Mouse (Mus musculus): Measurements from ENCODE around the gene Supt6. TPM values are rescaled to one million over a fixed set of nuclear protein-coding genes. Genes with fewer than 3 reads are reported as not detected.
A peak's percentile ranks its signal among the peaks of the same experiment; 100 is the strongest.

The Supt6 gene
- polyA plus RNA-seq, 1 experiment from 2014 or later = 29.9 TPM

GRCm38 (mm10) chr11:78161968-78162367 lies 83.8 kb downstream of the Supt6 start:
- peaks cover 59% of the 10 kb centered on the region for H3K4me1 ChIP-seq (replicated peaks)
- peak overlapping the region; percentile 100 for H3K9ac ChIP-seq
- H3K36me3 ChIP-seq = peaks cover 53% of the 10 kb centered on the region
- no peaks in the 10 kb centered on the region for H3K27me3 ChIP-seq
- peak overlapping the region; percentile 99 for H3K27ac ChIP-seq
- peak overlapping the region; percentile 91 for H3K4me2 ChIP-seq
- peak overlapping the region; percentile 98 for H3K4me3 ChIP-seq
- ATAC-seq (ENCODE audit: low FRiP score) = no peak
- no peaks in the 10 kb centered on the region for H3K9me3 ChIP-seq
- 62% methylated on average over 4 of the region's 4 CpGs for WGBS

- no peak for ATAC-seq (ENCODE audit: low FRiP score)
- peak overlapping the region; percentile 18; the same call in 1 of the 2 replicates for H3K27ac ChIP-seq
- H3K36me3 ChIP-seq = peaks cover 61% of the 10 kb centered on the region
- no peaks in the 10 kb centered on the region for H3K27me3 ChIP-seq
- H3K9ac ChIP-seq = peak overlapping the region; percentile 11; the same call in 1 of the 2 replicates
- H3K4me2 ChIP-seq = no peak overlapping the region
- H3K4me3 ChIP-seq = no peak overlapping the region
- peaks cover 59% of the 10 kb centered on the region for H3K4me1 ChIP-seq (replicated peaks)
- WGBS = 89% methylated on average over 14 of the region's 14 CpGs
- H3K9me3 ChIP-seq = no peaks in the 10 kb centered on the region
Measured at GRCm38 (mm10) chr11:78161169-78161568, 84.6 kb downstream of the Supt6 start.

DNA sequence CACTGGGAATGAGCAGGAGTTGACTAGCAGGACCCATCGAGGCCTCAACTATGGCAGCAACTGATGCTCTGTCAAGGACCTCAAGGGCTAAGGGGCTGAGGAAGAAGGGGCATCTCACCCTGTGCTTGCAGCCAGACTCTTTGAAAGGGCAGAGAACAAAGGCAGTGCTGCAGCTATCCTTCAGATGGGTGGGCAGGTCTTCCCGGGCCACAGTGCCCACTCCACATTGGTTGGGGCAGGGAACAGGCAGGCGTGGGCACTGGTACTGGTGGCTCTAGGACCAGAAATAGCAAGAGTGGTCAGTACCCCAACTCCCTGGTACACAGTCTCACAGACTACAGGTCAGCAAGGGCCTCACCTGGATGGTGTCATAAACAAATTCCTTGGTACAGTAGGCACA lies 85.1 kb downstream of the Supt6 start:
- peaks cover 55% of the 10 kb centered on the region for H3K4me1 ChIP-seq (replicated peaks)
- no peak for ATAC-seq (ENCODE audit: low FRiP score)
- 95% methylated on average over 3 of the region's 3 CpGs for WGBS
- peaks cover 62% of the 10 kb centered on the region for H3K36me3 ChIP-seq
- H3K9ac ChIP-seq = no peak overlapping the region
- H3K27me3 ChIP-seq = no peaks in the 10 kb centered on the region
- H3K9me3 ChIP-seq = no peaks in the 10 kb centered on the region
- no peak overlapping the region for H3K4me3 ChIP-seq
- H3K27ac ChIP-seq = 0 out of 2 replicates have a peak overlapping the region, but pooled peaks have one; percentile 18
- no peak overlapping the region for H3K4me2 ChIP-seq

- H3K9ac ChIP-seq = no peak overlapping the region
- no peak overlapping the region for H3K4me2 ChIP-seq
- H3K9me3 ChIP-seq = no peaks in the 10 kb centered on the region
- 0 out of 2 replicates have a peak overlapping the region, but pooled peaks have one; percentile 20 for H3K27ac ChIP-seq
- ATAC-seq (ENCODE audit: low FRiP score) = no peak
- H3K27me3 ChIP-seq = no peaks in the 10 kb centered on the region
- H3K4me3 ChIP-seq = no peak overlapping the region
- peaks cover 66% of the 10 kb centered on the region for H3K36me3 ChIP-seq
- WGBS = 90% methylated on average over 18 of the region's 18 CpGs
- H3K4me1 ChIP-seq (replicated peaks) = peaks cover 53% of the 10 kb centered on the region
Measured at GRCm38 (mm10) chr11:78160171-78160570, 85.6 kb downstream of the Supt6 start.

GRCm38 (mm10) chr11:78159557-78159956 lies 86.2 kb downstream of the Supt6 start:
- H3K4me3 ChIP-seq = no peak overlapping the region
- 0 out of 2 replicates have a peak overlapping the region, but pooled peaks have one; percentile 15 for H3K27ac ChIP-seq
- no peak overlapping the region for H3K4me2 ChIP-seq
- peaks cover 57% of the 10 kb centered on the region for H3K4me1 ChIP-seq (replicated peaks)
- H3K9ac ChIP-seq = no peak overlapping the region
- ATAC-seq (ENCODE audit: low FRiP score) = no peak
- 85% methylated on average over 7 of the region's 7 CpGs for WGBS
- no peaks in the 10 kb centered on the region for H3K27me3 ChIP-seq
- H3K9me3 ChIP-seq = no peaks in the 10 kb centered on the region
- H3K36me3 ChIP-seq = peaks cover 72% of the 10 kb centered on the region

- 28% methylated on average over 2 of the region's 2 CpGs for WGBS
- peaks cover 77% of the 10 kb centered on the region for H3K36me3 ChIP-seq
- 0 out of 2 replicates have a peak, but pooled peaks have one; percentile 22 for ATAC-seq (ENCODE audit: low FRiP score)
Measured at GRCm38 (mm10) chr11:78159096-78159495, 86.7 kb downstream of the Supt6 start.

More at GRCm38 (mm10) chr11:78159096-78159495, 86.7 kb downstream of the Supt6 start:
- no peak overlapping the region for H3K4me2 ChIP-seq
- peaks cover 62% of the 10 kb centered on the region for H3K4me1 ChIP-seq (replicated peaks)
- 0 out of 2 replicates have a peak overlapping the region, but pooled peaks have one; percentile 15 for H3K27ac ChIP-seq
- no peaks in the 10 kb centered on the region for H3K9me3 ChIP-seq
- H3K4me3 ChIP-seq = no peak overlapping the region
- no peaks in the 10 kb centered on the region for H3K27me3 ChIP-seq
- H3K9ac ChIP-seq = no peak overlapping the region

Small RNA genes within 50 kb of the gene (microRNA-seq; reads per million reads assigned to microRNA genes)
- gene Mir7653 = not detected

Other genes with a start within 250 kb of the Supt6 start
- 37.1 and 39.3 TPM in 2 replicates for gene Dhrs13, start 213.7 kb downstream of the Supt6 start, polyA plus RNA-seq (2015; fragmentation: Nextera tagmentation; extraction: Ambion mirVana)
- 80.5 and 86.4 TPM in 2 replicates for gene Flot2, start 208.1 kb downstream of the Supt6 start, polyA plus RNA-seq (2015; fragmentation: Nextera tagmentation; extraction: Ambion mirVana)
- gene Eral1, start 165.6 kb downstream of the Supt6 start, polyA plus RNA-seq (2015; fragmentation: Nextera tagmentation; extraction: Ambion mirVana) = 31.5 and 32.0 TPM in 2 replicates
- 28.2 and 31.4 TPM in 2 replicates for gene Fam222b, start 151.3 kb downstream of the Supt6 start, polyA plus RNA-seq (2015; fragmentation: Nextera tagmentation; extraction: Ambion mirVana)
- gene Traf4, start 80.4 kb downstream of the Supt6 start, polyA plus RNA-seq (2015; fragmentation: Nextera tagmentation; extraction: Ambion mirVana) = 125 and 127 TPM in 2 replicates
- gene Nek8, start 69.3 kb downstream of the Supt6 start, polyA plus RNA-seq (2015; fragmentation: Nextera tagmentation; extraction: Ambion mirVana) = 6.6 and 6.7 TPM in 2 replicates
- gene Tlcd1, start 69.3 kb downstream of the Supt6 start, polyA plus RNA-seq (2015; fragmentation: Nextera tagmentation; extraction: Ambion mirVana) = 7.0 and 8.3 TPM in 2 replicates
- 913 and 965 TPM in 2 replicates for gene Rpl23a, start 62.4 kb downstream of the Supt6 start, polyA plus RNA-seq (2015; fragmentation: Nextera tagmentation; extraction: Ambion mirVana)
- 53.2 TPM in 2 replicates for gene Rab34, start 57.6 kb downstream of the Supt6 start, polyA plus RNA-seq (2015; fragmentation: Nextera tagmentation; extraction: Ambion mirVana)
- 2.5 and 3.3 TPM in 2 replicates for gene Proca1, start 52.6 kb downstream of the Supt6 start, polyA plus RNA-seq (2015; fragmentation: Nextera tagmentation; extraction: Ambion mirVana)
- gene Sdf2, start 241 bp downstream of the Supt6 start, polyA plus RNA-seq (2015; fragmentation: Nextera tagmentation; extraction: Ambion mirVana) = 87.1 and 87.8 TPM in 2 replicates
- gene 2610507B11Rik, start 15.8 kb upstream of the Supt6 start, polyA plus RNA-seq (2015; fragmentation: Nextera tagmentation; extraction: Ambion mirVana) = 64.9 and 67.2 TPM in 2 replicates
- 0.19 and 0.49 TPM in 2 replicates for gene BC030499, start 44.9 kb upstream of the Supt6 start, polyA plus RNA-seq (2015; fragmentation: Nextera tagmentation; extraction: Ambion mirVana)
- gene Spag5, start 55.5 kb upstream of the Supt6 start, polyA plus RNA-seq (2015; fragmentation: Nextera tagmentation; extraction: Ambion mirVana) = 9.9 and 10.2 TPM in 2 replicates
- 144 and 175 TPM in 2 replicates for gene Aldoc, start 77.0 kb upstream of the Supt6 start, polyA plus RNA-seq (2015; fragmentation: Nextera tagmentation; extraction: Ambion mirVana)
- 75.0 and 78.2 TPM in 2 replicates for gene Pigs, start 82.4 kb upstream of the Supt6 start, polyA plus RNA-seq (2015; fragmentation: Nextera tagmentation; extraction: Ambion mirVana)
- 75.1 and 76.7 TPM in 2 replicates for gene Unc119, start 97.5 kb upstream of the Supt6 start, polyA plus RNA-seq (2015; fragmentation: Nextera tagmentation; extraction: Ambion mirVana)
- gene Foxn1, start 140.6 kb upstream of the Supt6 start, polyA plus RNA-seq (2015; fragmentation: Nextera tagmentation; extraction: Ambion mirVana) = not detected in 2 replicates
- not detected in 2 replicates for gene Slc13a2, start 176.2 kb upstream of the Supt6 start, polyA plus RNA-seq (2015; fragmentation: Nextera tagmentation; extraction: Ambion mirVana)
- gene Slc46a1, start 219.7 kb upstream of the Supt6 start, polyA plus RNA-seq (2015; fragmentation: Nextera tagmentation; extraction: Ambion mirVana) = 22.2 and 22.9 TPM in 2 replicates

All from hindbrain, embryonic 13.5 days (tissue).